Mouse (Mus musculus) forelimb bud, embryonic 11.5 days (tissue): ENCODE measurements around the gene Ppil1.

Experiments
- DNase-seq: peaks from one replicate; pipeline ENCODE4 v3.0.0-alpha.2; 2012; ENCODE audit warnings: low read depth, low spot score

The Ppil1 gene

DNA sequence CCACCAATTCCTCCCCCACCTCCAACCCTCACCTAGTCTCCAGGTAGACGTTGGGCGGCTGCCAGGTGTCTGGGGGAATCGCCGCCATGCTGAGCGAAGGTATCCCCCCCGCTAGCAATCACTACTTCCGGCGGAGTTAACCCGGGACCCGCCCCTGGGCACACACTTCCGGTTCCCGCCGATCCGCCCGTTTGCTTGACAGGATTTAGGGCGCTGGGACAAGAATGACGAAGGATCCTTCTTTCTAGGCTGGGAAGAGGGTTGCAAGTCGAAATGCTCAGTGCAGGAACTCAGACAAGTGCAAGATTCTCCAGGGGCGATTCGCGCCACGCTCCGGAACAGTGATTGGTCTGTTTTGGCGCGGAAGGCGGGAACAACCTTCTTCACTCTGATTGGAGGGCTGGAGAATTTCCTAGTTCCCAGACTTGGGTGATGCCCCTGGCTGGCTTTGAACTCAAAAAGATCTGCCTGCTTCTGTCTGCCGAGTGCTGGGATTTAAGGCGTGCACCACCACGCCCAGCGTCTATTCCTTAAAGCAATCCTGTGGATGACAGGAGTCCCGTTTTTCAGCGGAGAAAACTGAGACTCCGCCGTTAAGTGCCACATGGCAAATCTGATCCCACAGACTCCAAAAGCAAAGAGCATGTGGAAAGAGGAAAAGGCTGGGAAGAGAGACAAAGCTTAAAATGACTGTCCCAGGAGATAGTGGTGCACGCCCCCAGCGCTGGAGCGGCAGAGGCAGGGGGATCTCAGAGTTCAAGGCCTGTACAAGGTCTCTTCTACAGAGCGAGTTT is at the start of gene Ppil1:
TSS of gene Ppil1 (minus strand) at position 347 of the 794 bp plus-strand sequence.
- peak; percentile 82 for DNase-seq

DNA sequence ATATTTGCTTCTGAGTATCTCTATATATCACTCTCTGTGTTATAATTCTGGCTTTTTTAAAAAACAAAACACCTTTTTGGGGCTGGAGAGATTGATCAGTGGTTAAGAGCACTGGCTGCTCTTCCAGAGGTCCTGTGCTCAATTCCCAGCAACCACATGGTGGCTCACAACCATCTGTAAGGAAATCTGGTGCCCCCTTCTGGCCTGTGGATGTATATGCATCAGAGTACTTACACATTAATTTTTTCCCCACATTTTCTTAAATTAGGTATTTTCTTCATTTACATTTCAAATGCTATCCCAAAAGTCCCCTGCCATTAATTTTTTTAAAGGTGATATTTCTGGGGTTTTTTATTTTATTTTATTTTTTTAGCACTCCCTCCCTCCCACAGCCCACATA is 49.3 kb upstream of the Ppil1 start:
- no peak for DNase-seq

DNA sequence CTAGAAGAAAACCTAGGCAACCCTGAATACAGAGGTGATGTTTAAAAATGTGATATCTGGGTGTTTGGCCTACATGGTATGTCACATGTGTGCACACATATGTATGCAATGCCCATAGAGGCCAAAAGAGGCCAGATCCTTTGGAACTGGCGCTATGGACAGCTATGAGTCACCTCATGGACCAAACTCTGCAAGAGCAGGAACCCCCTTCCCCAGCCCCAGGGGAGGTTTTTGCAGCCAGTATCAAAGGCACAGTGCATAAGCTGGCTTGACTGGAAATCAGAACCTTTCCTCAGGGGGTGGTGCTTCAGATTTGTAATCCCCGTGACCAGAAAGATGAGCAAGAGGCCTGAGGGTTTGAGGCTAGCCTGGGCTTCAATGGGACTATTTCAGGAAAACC is 48.1 kb upstream of the Ppil1 start:
- no peak for DNase-seq

DNA sequence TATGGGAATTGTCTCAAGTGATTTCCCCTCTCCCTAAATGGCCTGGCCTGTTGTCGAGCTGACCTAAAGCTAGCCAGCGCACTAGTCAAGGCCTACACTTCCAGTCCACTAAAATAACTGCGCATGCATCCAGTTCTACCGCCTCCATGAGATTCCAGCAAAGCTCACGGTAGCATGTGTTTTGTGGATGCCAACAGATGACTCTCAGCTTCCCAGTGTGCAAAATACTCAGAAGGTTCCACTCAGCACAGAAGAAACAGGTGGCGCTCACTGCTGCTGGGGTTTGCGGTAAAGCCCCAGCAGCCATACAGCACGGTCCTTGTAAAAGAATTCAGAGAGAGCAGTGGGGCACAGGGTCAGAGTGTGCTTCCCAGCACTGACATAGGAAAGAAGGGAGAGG is 47.6 kb upstream of the Ppil1 start:
- no peak for DNase-seq

DNA sequence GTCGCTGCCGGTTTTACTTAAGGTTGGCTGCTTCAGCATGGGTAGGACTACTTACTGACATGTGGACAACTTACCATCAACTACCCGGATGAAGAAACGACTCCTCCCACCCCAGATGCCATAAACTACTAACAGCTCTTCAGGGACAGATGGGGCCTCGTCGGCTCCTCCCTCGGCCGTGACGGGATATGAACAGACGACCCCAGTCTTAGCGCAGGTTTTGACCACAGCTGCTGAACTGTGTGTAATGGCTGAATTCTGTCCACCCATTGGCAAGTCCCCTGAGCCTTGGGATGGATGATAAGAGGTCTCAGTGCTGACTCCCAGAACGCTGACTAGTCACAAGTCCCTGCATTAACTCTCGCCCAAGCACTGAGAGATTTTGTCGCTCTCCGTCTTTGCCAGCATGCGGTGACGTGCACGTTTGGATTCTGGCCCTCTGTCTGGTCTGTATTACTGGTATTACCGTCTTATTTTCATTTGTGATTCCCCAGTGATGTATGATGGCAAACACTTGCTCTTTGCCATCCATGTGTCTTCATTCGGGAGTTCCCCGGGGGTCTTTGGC is 46.2 kb upstream of the Ppil1 start:
- no peak for DNase-seq

DNA sequence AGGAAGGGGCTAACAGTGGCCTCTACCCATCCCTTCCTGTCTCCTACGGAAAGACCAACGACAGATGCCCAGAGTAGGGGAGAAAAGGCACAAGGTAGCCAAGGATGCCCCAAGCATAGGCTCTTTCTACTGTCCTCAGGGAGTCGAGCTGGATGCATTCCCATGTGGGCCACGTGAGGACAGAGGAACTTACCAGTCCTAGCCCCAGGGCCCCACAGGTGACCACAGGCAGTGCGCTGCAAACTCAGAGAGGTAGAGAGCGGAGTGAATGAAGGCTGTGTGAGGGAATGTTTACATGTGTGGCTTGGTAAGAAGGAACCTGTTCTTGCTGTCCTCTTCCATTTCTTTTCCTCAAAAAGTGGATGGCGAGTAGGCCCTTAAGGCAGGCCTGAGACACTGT is 41.9 kb upstream of the Ppil1 start:
- DNase-seq, result no peak

DNA sequence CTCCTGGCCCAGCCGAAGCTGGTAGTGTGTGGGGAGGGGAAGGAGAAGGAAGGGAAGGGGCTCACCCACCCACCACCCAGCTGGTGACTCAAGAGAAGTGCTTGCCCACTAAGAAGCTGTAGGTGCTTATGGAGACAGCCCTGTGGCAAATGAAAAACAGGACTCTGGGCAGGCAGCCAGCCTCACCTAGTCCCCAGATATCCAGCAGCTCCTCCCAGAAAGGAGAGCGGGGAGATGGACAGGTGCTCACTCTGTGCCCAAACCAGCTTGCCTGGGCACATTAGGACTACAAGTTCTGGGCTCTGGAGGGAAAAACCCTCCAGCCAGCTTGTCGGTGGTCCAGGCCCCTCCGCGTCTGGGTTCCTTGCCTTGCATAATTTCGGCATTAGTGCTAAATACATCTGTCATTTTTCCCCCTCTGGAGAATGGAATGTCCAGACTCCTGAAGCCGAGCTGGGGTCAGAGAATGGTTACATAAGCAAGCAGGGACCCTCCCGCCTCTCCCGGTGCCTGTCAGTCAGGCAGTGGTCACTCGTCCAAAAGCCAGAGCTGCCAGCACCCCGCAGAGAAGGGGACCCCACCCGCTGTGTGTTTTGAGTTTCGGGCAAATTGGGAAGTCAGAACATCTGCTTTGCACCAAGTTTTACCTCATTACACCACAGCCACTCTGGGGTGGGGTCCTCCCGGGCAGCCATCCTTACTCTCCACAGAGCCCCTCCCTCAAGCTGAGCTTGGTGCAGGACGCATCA is 41.2 kb upstream of the Ppil1 start:
- DNase-seq, result no peak

DNA sequence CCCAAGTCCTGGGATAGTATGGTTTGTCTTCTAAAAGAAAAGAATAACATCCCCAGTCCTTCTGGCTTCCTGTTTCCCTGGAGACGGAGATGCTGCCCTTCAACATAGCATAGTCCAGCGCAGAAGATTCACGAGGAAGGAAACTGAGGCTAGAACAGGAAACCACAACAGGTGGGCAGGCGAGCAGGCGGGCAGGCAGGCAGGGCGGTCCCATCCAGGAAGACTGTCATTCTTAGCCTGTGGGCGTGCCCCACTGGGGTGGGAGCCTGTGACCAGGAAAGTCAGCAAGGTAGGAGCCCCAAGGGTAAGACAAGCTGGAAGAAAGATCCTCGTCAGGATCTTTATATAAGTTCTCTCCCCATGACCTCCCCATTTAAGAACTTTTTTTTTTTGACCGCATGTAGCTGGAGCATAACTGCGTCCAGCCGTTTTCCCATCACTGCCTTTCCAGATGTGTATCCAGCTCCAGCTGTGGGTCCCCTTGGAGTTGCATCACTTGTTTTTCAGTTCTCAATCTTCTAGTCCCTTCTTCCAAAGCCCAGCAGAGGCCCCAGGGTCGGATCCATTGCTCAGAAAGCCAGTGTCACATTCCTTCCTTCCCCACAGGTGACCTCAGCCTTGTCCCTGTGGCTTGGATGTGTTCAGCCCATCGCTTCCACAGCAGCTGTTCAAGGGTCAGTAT is 40.5 kb upstream of the Ppil1 start:
- no peak for DNase-seq

DNA sequence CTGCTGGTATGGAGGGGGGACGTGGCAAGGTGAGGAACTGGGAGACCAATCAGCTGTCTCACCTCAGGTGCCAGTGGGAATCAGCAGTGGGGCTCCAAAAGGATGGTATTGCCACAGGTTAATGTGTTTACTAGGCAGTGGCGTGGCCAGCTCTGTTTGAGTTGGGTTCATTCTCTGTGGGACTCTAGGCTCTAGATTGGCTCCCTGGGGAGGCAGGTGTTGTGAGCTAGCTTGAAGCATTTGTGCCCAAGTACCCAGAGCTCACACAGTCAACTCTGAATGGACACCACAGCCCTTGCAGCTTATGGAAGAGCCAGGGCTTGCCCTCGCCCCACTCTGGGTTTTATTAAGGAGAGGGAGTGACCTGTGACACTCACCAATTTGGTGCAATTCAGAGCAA is 39.9 kb upstream of the Ppil1 start:
- no peak for DNase-seq

DNA sequence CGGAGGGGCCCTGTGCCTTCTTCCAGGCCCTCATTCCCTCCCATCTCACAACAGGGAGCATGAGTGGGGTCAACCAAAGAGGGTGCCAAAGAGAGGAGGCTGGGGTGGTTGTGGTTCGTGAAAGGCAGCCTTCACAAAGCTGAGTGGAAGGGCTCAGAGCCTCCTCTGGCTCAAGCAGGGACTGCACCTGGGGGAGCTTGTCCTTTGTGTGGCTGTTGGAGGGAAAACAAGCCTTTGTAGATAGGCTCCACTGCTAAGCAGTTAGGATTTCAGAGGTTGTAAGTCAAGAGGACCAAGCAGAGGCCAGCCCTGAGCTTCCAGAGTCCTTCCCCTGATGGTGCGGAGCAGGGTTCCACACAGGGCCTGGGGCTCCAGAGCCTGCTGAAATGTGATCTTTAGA is 39.1 kb upstream of the Ppil1 start:
- peak; percentile 55 for DNase-seq

DNA sequence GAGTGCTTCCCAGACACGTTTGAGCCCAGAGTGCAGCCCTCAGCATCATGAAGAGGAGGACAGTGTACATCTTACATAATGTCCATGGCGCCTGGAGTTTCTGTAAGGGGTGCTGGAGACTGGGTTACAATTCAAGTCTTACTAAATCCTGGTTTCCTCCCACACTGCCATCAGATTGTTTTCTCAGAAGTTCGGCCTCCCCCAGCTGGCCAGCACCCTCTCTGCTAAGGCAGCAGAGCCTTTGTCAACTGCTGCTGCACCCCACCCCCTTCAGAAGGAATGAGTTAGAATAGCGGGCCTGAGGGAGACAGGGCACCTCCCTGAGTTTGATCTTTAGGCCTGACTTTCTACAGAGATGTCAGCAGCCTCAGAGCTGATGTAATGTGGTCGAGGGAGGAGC is 38.2 kb upstream of the Ppil1 start:
- no peak for DNase-seq

DNA sequence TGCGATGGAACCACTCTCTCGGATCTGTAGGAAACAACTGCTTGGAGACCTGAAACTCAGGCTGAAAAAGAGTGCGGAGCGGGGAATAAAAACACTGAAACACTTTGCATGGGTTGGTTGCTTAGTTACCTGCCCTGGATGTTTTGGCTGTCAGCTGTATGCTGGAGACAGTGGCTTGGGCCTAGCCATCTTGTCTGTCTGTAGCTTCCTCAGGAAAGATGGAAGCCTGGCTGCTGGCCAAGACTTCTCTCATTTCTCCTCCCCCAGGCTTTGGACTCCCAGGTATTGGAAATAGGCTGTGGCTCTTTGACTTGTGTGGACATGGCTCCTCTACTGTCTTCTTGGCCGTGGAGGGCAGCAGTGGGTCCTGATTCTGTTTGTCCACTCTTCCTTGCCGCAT is 37.4 kb upstream of the Ppil1 start:
- DNase-seq, result no peak

DNA sequence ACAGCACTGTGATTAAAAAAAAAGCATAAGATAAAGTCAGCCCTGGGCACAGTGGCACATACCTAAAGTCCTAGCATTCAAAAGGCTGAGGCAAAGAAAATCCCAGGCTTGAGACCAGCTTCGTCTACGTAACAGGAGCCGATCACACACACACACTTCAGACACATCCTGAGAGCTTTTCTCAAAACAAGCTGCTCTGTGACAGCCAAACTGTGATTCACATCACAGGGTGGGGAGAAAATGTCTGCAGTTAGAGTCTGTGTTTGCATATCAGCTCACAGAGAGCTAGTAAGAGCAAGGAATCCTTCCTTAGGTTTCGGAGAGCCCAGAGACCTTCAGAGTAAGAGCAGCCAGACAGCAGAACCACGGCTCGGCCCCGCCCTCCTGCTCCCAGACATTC is 36.9 kb upstream of the Ppil1 start:
- DNase-seq, result no peak

DNA sequence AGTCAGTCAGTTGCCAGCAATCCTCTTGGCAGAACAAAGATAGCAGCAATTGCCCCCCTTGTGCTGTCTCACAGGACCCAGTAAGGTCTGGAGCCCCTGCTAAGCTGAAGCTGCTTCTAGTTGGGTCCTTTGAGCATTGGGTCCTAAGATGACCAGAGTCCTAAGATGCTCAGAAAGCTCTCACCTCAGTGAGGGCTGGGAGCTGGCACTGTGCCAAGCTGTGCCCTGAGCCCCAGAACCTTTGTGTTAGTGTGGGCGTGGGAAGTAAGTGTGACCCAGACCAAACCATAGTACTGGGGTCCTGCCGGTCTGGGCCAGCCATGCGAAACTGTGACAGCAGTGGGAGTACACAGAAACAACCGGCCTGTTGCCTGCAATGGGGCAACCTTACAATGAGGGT is 35.3 kb upstream of the Ppil1 start:
- DNase-seq, result no peak

DNA sequence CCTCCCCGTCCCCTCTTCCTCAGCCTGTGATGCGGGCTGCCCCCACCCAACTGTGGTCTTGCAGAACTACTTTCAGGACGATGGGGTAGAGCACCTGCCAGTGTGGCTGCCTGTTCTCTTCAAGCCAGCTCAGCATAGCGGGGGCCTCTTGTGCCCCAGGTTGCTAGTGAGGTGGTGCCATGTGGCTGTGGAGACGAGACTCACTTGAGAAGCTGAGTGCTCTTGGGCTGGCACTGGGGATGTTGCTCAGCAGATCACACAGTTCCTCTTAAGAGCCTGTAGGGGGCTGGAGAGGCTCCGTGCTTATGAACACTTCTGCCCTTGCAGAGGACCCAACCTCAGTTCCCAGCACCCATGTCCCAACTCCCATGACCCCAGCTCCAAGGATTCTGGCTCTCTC is 33.8 kb upstream of the Ppil1 start:
- DNase-seq, result no peak

DNA sequence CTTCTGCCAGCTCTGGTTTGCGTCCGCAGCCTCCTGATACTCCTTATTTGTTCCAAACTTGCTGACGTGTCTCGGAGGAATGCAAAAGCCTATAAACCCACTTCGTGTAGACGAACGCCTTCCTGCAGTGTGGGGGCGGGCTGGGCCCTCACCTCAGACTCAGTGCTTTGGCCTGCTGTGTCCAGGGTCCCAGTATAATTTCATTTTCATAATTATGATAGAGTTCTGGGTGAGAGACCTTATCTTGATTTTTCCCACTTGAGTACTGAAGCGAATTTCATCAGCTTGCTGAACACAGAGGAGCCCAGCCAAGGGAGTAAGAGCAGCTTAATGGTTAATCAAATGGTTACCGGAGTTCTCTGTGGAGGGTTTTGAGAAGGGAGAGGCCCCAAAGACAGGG is 33.3 kb upstream of the Ppil1 start:
- DNase-seq, result peak; percentile 24

DNA sequence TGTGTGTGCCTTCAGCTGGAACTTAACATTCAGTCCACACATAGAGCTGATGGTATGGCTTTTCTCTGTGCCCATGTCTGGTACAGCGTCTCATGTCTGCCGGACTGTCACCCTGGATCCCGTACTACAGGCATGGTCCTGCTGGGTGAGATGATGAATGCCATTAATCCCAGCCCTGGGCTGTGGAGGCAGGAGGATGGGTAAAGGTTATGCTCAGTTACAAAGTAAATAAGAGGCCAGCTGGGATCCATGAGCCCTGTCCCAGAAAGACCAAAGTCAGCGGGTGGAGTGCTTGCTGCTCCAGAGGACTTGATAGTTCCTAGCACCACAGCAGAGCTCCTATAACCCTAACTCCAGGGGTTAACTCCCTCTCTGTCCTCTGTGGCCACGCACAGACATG is 31.8 kb upstream of the Ppil1 start:
- no peak for DNase-seq

DNA sequence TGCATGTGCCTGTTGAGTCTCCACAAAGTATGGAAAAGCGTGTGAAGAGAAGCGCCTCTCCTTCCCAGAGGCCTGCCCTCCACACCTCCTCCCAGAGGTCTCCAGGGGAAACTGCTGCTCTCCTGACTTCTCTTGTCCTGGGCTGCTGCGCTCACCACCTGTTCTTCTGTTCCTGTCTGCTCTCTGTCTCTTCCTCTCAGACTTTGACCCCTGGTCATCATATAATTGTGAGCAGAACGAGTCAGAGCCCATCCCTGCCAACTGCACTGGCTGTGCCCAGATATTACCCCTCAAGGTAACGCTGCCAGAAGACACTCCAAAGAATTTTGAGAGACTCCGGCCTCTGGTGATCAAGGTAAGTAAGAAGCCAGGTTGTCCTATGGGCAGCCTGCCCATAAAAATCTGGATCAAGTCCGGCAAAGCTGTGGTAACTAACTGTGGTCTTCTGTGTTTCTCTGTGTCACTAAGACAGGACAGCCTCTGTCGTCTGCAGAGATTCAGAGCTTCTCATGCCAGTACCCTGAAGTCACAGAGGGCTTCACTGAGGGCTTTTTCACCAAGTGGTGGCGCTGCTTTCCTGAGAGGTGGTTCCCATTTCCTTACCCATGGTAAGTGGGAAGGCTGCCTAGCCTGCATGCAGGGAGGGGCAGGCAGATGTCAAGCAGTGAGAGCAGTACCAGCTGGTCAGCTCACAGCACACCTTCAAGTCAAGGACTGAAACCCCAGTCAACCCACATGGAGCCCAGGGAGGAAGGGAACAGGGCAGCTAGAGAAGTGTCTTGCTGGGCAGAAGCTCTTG is 30.0 kb upstream of the Ppil1 start:
- no peak for DNase-seq

DNA sequence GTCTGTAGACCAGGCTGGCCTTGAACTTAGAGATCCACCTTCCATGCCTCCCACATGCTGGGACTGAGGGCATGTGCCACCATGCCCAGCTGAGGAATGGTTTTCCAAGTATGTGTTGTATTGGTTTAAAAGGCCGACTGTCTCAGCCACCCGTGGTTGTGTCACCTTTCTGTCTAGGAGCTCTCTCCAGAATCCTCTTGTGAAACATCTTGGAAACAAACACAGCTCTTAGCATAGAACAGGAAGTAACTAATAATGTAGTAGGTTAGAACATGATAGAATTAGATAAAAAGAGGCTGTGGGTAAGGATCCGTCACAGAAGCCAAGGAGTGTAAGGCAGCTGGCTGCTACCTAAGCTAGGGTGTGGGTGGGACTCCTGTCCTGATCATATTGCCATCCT is 29.0 kb upstream of the Ppil1 start:
- DNase-seq, result no peak

DNA sequence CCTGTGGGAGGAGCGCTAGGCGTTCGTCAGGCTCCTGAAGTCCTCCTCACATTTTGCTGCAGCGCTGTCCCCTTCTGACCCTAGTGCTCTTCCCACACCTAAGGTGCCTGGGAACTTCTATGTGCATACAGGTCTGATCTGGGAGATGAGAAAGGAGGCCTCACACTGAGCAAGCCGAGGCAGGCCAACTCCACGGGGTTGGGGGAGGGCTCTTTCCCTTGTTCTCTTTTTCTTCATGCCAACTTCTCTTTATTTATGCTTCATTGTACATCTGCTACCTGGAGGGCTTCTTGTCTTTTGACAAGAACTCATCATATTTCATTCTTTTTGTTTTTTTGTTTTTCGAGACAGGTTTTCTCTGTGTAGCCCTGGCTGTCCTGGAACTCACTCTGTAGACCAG is 27.8 kb upstream of the Ppil1 start:
- DNase-seq, result no peak

DNA sequence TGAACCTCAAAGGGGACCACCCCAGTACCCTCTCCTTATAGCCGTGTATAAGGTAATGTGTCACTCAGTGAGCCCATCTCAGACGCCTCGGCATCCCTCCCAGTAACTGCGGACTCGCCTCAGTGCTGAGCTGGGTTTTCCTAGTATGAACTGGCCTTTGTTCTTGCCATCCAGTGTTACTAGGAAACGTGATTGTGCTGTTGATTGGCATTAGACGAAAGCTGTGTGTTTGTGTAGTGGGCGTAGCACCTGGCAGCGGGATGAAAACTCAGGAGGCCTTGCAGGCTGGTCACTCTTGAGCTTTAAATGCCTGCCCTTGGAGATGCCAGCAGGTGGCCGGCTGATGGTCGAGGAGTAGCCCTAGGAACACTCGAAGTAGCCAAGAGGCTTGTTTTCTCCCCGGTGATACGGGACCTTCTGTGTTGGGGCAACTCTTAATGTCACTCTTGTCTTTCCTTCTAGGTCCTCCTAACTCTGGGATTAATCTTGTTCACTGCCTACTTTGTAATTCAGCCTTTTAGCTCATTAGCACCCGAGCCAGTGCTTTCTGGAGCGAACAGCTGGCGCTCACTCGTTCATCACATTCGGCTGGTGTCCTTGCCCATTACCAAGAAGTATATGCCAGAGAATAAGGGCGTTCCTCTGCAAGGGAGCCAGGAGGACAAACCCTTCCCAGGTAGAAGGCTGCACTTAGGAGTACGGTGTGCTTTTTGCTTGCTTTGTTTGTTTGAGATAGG is 18.4 kb upstream of the Ppil1 start:
- DNase-seq, result no peak
